Mouse (Mus musculus) limb, embryonic 11.5 days (tissue): ENCODE measurements around the gene Pram1. TPM values are rescaled to one million over a fixed set of nuclear protein-coding genes. Genes with fewer than 3 reads are reported as not detected.

Experiments used
- ATAC-seq: fragments of 200-750 bp; cut with Nextera tagmentation; 2 replicates; pipeline ENCODE4 v1.8.0; 2017; ENCODE audit warnings: low read depth; ENCODE audit not compliant: insufficient number of reproducible peaks, low FRiP score, low TSS enrichment
- DNase-seq: peaks from one replicate; pipeline ENCODE4 v3.0.0-alpha.2; 2015; ENCODE audit warnings: low spot score
- H3K27ac ChIP-seq: fragments of 300-500 bp; sonication (generic); replicated peaks from 2 replicates; pipeline ENCODE4 v1.5.1; 2014; ENCODE audit warnings: low read depth, mild to moderate bottlenecking, low read length
- H3K27me3 ChIP-seq: fragments of 300-500 bp; sonication (generic); 2 replicates; pipeline ENCODE4 v1.6.1; 2014; ENCODE audit warnings: mild to moderate bottlenecking, low read length, mixed read lengths; ENCODE audit not compliant: control insufficient read depth, insufficient read depth
- H3K36me3 ChIP-seq: fragments of 300-500 bp; sonication (generic); 2 replicates; pipeline ENCODE4 v1.6.1; 2014; ENCODE audit warnings: mild to moderate bottlenecking, low read length, moderate library complexity, mixed read lengths; ENCODE audit not compliant: control insufficient read depth, insufficient read depth
- H3K4me1 ChIP-seq: fragments of 300-500 bp; sonication (generic); 2 replicates; pipeline ENCODE4 v1.6.1; 2014; ENCODE audit warnings: low read length, mixed read lengths; ENCODE audit not compliant: control insufficient read depth, insufficient read depth
- H3K4me2 ChIP-seq: fragments of 300-500 bp; sonication (generic); 2 replicates; pipeline ENCODE4 v1.6.1; 2014; ENCODE audit warnings: low read depth, mild to moderate bottlenecking, moderate library complexity; ENCODE audit not compliant: severe bottlenecking
- H3K4me3 ChIP-seq: fragments of 300-500 bp; sonication (generic); 2 replicates; pipeline ENCODE4 v1.5.1; 2014; ENCODE audit warnings: low read depth, low read length
- H3K9ac ChIP-seq: fragments of 300-500 bp; sonication (generic); 2 replicates; pipeline ENCODE4 v1.6.1; 2014; ENCODE audit warnings: mild to moderate bottlenecking, low read length
- H3K9me3 ChIP-seq: fragments of 300-500 bp; sonication (generic); 2 replicates; pipeline ENCODE4 v1.6.1; 2016; ENCODE audit warnings: low read length; ENCODE audit not compliant: control insufficient read depth
- WGBS: fragments of 180-500 bp; shearing (Covaris S2); extraction: QIAGEN DNeasy Blood & Tissue Kit; methylation state at CpG from one replicate; pipeline ENCODE4 v1.1.7; 2014; 5-methylcytosine and 5-hydroxymethylcytosine counted together
- polyA plus RNA-seq: library from polyadenylated mRNA; unstranded; fragments of >200 nt; fragmentation: Nextera tagmentation; extraction: Ambion mirVana; gene quantifications from 2 replicates; pipeline ENCODE4 v1.2.1, GENCODE M21; 2014

Gene Pram1
- polyA plus RNA-seq, 1 experiment from 2014 or later: 0.67 TPM

- 66% methylated on average over 6 of the region's 6 CpGs for WGBS
- ATAC-seq (no peak), DNase-seq (no peak)
- Histone ChIP-seq H3K4me3 (no peak overlapping the region), H3K36me3 (peaks cover 10% of the 10 kb centered on the region; the same call in 1 of the 2 replicates), H3K9ac (no peak overlapping the region), H3K9me3 (no peaks in the 10 kb centered on the region), H3K4me1 (no peaks in the 10 kb centered on the region), H3K27ac (no peak overlapping the region), H3K4me2 (no peak overlapping the region), H3K27me3 (no peaks in the 10 kb centered on the region)
These were observed 1.9 kb downstream of the Pram1 start for GRCm38 (mm10) chr17:33639743-33640142.

GRCm38 (mm10) chr17:33644068-33644467 lies 6.2 kb downstream of the Pram1 start:
- H3K4me2 ChIP-seq: no peak overlapping the region
- no peak for DNase-seq
- H3K9me3 ChIP-seq: no peaks in the 10 kb centered on the region
- H3K9ac ChIP-seq: no peak overlapping the region
- H3K4me3 ChIP-seq: no peak overlapping the region
- ATAC-seq: no peak
- H3K36me3 ChIP-seq: peaks cover 32% of the 10 kb centered on the region
- H3K27ac ChIP-seq: no peak overlapping the region
- H3K4me1 ChIP-seq: no peaks in the 10 kb centered on the region
- WGBS: 90% methylated on average over 4 of the region's 4 CpGs
- H3K27me3 ChIP-seq: no peaks in the 10 kb centered on the region

GRCm38 (mm10) chr17:33645073-33645472 lies 7.2 kb downstream of the Pram1 start:
- ATAC-seq (no peak), DNase-seq (no peak)
- no peaks in the 10 kb centered on the region for H3K9me3 ChIP-seq
- no peak overlapping the region for H3K4me2 ChIP-seq
- no peak overlapping the region for H3K4me3 ChIP-seq
- H3K4me1 ChIP-seq: no peaks in the 10 kb centered on the region
- H3K9ac ChIP-seq: no peak overlapping the region
- H3K36me3 ChIP-seq: peaks cover 42% of the 10 kb centered on the region
- H3K27me3 ChIP-seq: no peaks in the 10 kb centered on the region
- WGBS: 94% methylated on average over 8 of the region's 8 CpGs
- no peak overlapping the region for H3K27ac ChIP-seq

GRCm38 (mm10) chr17:33649781-33650475 lies 12.1 kb downstream of the Pram1 start:
- no peaks in the 10 kb centered on the region for H3K27me3 ChIP-seq
- peaks cover 42% of the 10 kb centered on the region for H3K36me3 ChIP-seq
- no peak for DNase-seq
- H3K4me2 ChIP-seq: no peak overlapping the region
- H3K27ac ChIP-seq: no peak overlapping the region
- H3K9ac ChIP-seq: no peak overlapping the region
- H3K4me3 ChIP-seq: no peak overlapping the region
- 95% methylated on average over 34 of the region's 34 CpGs for WGBS
- ATAC-seq: peak; percentile 54; the same call in 1 of the 2 replicates
- no peaks in the 10 kb centered on the region for H3K4me1 ChIP-seq
- H3K9me3 ChIP-seq: no peaks in the 10 kb centered on the region

GRCm38 (mm10) chr17:33666813-33667212 lies 29.0 kb downstream of the Pram1 start:
- H3K9me3 ChIP-seq: no peaks in the 10 kb centered on the region
- no peak overlapping the region for H3K4me2 ChIP-seq
- H3K9ac ChIP-seq: no peak overlapping the region
- no peaks in the 10 kb centered on the region for H3K4me1 ChIP-seq
- ATAC-seq (no peak), DNase-seq (no peak)
- no peaks in the 10 kb centered on the region for H3K27me3 ChIP-seq
- WGBS: 92% methylated on average over 3 of the region's 3 CpGs
- peaks cover 19% of the 10 kb centered on the region; the same call in 1 of the 2 replicates for H3K36me3 ChIP-seq
- H3K4me3 ChIP-seq: no peak overlapping the region
- no peak overlapping the region for H3K27ac ChIP-seq

- WGBS: 95% methylated on average over 3 of the region's 3 CpGs
- ATAC-seq: no peak
- Histone ChIP-seq H3K4me1 (no peaks in the 10 kb centered on the region), H3K9ac (no peak overlapping the region), H3K27ac (no peak overlapping the region), H3K36me3 (peaks cover 17% of the 10 kb centered on the region; the same call in 1 of the 2 replicates), H3K4me3 (no peak overlapping the region), H3K4me2 (no peak overlapping the region), H3K9me3 (no peaks in the 10 kb centered on the region), H3K27me3 (no peaks in the 10 kb centered on the region)
- DNase-seq: no peak
These were observed 31.8 kb downstream of the Pram1 start for GRCm38 (mm10) chr17:33669681-33670080.

GRCm38 (mm10) chr17:33673837-33674236 lies 36.0 kb downstream of the Pram1 start:
- Histone ChIP-seq H3K9me3 (no peaks in the 10 kb centered on the region), H3K27ac (no peak overlapping the region), H3K36me3 (peaks cover 9% of the 10 kb centered on the region; the same call in 1 of the 2 replicates), H3K4me1 (no peaks in the 10 kb centered on the region), H3K4me3 (no peak overlapping the region), H3K9ac (no peak overlapping the region), H3K27me3 (no peaks in the 10 kb centered on the region), H3K4me2 (no peak overlapping the region)
- 84% methylated on average over 1 of the region's 1 CpGs for WGBS
- ATAC-seq (no peak), DNase-seq (no peak)

GRCm38 (mm10) chr17:33675452-33675851 lies 37.6 kb downstream of the Pram1 start:
- H3K9ac ChIP-seq: no peak overlapping the region
- H3K4me3 ChIP-seq: no peak overlapping the region
- ATAC-seq (no peak), DNase-seq (no peak)
- H3K4me2 ChIP-seq: no peak overlapping the region
- no peaks in the 10 kb centered on the region for H3K9me3 ChIP-seq
- no peaks in the 10 kb centered on the region for H3K27me3 ChIP-seq
- peaks cover 7% of the 10 kb centered on the region; the same call in 1 of the 2 replicates for H3K36me3 ChIP-seq
- H3K4me1 ChIP-seq: no peaks in the 10 kb centered on the region
- H3K27ac ChIP-seq: no peak overlapping the region

- ATAC-seq (no peak), DNase-seq (no peak)
- Histone ChIP-seq H3K9ac (no peak overlapping the region), H3K4me3 (no peak overlapping the region), H3K27ac (no peak overlapping the region), H3K9me3 (no peaks in the 10 kb centered on the region), H3K4me1 (no peaks in the 10 kb centered on the region), H3K36me3 (peaks cover 7% of the 10 kb centered on the region; the same call in 1 of the 2 replicates), H3K27me3 (no peaks in the 10 kb centered on the region), H3K4me2 (no peak overlapping the region)
- WGBS: 90% methylated on average over 2 of the region's 2 CpGs
These were observed 38.2 kb downstream of the Pram1 start for GRCm38 (mm10) chr17:33676086-33676485.
